Mouse (Mus musculus) CH12.LX (cell line): ENCODE results near the gene Btnl9. TPM values are rescaled to one million over a fixed set of nuclear protein-coding genes. Genes with fewer than 3 reads are reported as not detected.
A peak's percentile ranks its signal among the peaks of the same experiment; 100 is the strongest.

Experiments used
- DNase-seq: peaks from one replicate; pipeline ENCODE4 v3.0.0-alpha.2; 2013; ENCODE audit errors: extremely low read depth
- H3K27ac ChIP-seq: 2 replicates; pipeline ENCODE4 v1.5.1; 2012; ENCODE audit warnings: low read depth, mild to moderate bottlenecking, control low read depth, moderate library complexity; ENCODE audit not compliant: insufficient read depth
- H3K27me3 ChIP-seq: replicated peaks from 2 replicates; pipeline ENCODE3; 2012; ENCODE audit warnings: inconsistent platforms
- H3K36me3 ChIP-seq, 2 experiments: replicated peaks in 1 of 2; 2 replicates each; pipeline versions ENCODE3 to v1.6.1; 2012; ENCODE audit warnings: inconsistent platforms in 1 of 2, low read length in 1 of 2, mild to moderate bottlenecking in 1 of 2, mixed read lengths in 1 of 2, moderate library complexity in 1 of 2; ENCODE audit not compliant: control insufficient read depth in 1 of 2, insufficient read depth in 1 of 2
- H3K4me1 ChIP-seq, 2 experiments: 2 replicates each; pipeline ENCODE4 v1.6.1; 2012; ENCODE audit warnings: inconsistent platforms in 1 of 2, moderate library complexity in 1 of 2; ENCODE audit not compliant: insufficient read depth in 2 of 2, control insufficient read depth in 1 of 2
- H3K4me2 ChIP-seq: 2 replicates; pipeline ENCODE4 v1.6.1; 2012; ENCODE audit warnings: low read depth, mild to moderate bottlenecking, control low read depth; ENCODE audit not compliant: poor library complexity, insufficient read depth, severe bottlenecking
- H3K4me3 ChIP-seq, 3 experiments: fragments of 150-350 bp in 1 of 3; sonication (generic) in 1 of 3; replicated peaks in 1 of 3; 2 replicates each; pipeline versions ENCODE3 to v1.5.1; 2011 to 2012; ENCODE audit warnings: low read depth in 2 of 3, low read length in 2 of 3, mild to moderate bottlenecking in 2 of 3, moderate library complexity in 2 of 3, control low read depth in 1 of 3, improper control_type of control experiment in 1 of 3, inconsistent platforms in 1 of 3, mixed read lengths in 1 of 3; ENCODE audit not compliant: poor library complexity in 1 of 3
- H3K79me2 ChIP-seq: replicated peaks from 2 replicates; pipeline ENCODE4 v1.6.1; 2012; ENCODE audit warnings: mild to moderate bottlenecking, moderate library complexity; ENCODE audit not compliant: control insufficient read depth, poor library complexity, insufficient read depth, severe bottlenecking; ENCODE audit errors: extremely low read depth
- H3K9ac ChIP-seq: 2 replicates; pipeline ENCODE4 v1.6.1; 2012; ENCODE audit warnings: low read depth, mild to moderate bottlenecking, control low read depth, moderate library complexity; ENCODE audit not compliant: insufficient read depth
- H3K9me3 ChIP-seq: replicated peaks from 2 replicates; pipeline ENCODE3; 2012; ENCODE audit warnings: low read length, inconsistent platforms, mixed read lengths
- BHLHE40 ChIP-seq: IDR thresholded peaks from 2 replicates; pipeline ENCODE4 v1.6.1; 2011; ENCODE audit warnings: mild to moderate bottlenecking, low read depth, low read length, improper control_type of control experiment
- CHD1 ChIP-seq: IDR thresholded peaks from 2 replicates; pipeline ENCODE4 v1.6.1; 2012; ENCODE audit warnings: low read depth, low read length, improper control_type of control experiment, inconsistent platforms
- CHD2 ChIP-seq: IDR thresholded peaks from 2 replicates; pipeline ENCODE4 v1.6.1; 2011; ENCODE audit warnings: low read length, improper control_type of control experiment
- CTCF ChIP-seq, 2 experiments: IDR thresholded peaks in 1 of 2; conservative IDR thresholded peaks in 1 of 2; 2 replicates each; pipeline ENCODE4 v1.5.1; 2011 to 2012; ENCODE audit warnings: low read depth in 2 of 2, low read length in 2 of 2, improper control_type of control experiment in 1 of 2, inconsistent platforms in 1 of 2, mild to moderate bottlenecking in 1 of 2, moderate library complexity in 1 of 2
- ELF1 ChIP-seq: IDR thresholded peaks from 2 replicates; pipeline ENCODE4 v1.6.1; 2014; ENCODE audit warnings: low read depth, mild to moderate bottlenecking, inconsistent platforms, low read length, improper control_type of control experiment
- EP300 ChIP-seq: IDR thresholded peaks from 2 replicates; pipeline ENCODE4 v1.6.1; 2011; ENCODE audit warnings: low read length, improper control_type of control experiment
- JUN ChIP-seq: IDR thresholded peaks from 2 replicates; pipeline ENCODE4 v1.6.1; 2011; ENCODE audit warnings: low read depth, mild to moderate bottlenecking, low read length, improper control_type of control experiment, moderate library complexity; ENCODE audit not compliant: insufficient read depth
- JUND ChIP-seq: conservative IDR thresholded peaks from 2 replicates; pipeline ENCODE4 v1.6.1; 2011; ENCODE audit warnings: low read depth, low read length, improper control_type of control experiment
- MAFK ChIP-seq: IDR thresholded peaks from 2 replicates; pipeline ENCODE4 v1.6.1; 2011; ENCODE audit warnings: low read length, improper control_type of control experiment; ENCODE audit not compliant: insufficient replicate concordance
- MAZ ChIP-seq: IDR thresholded peaks from 2 replicates; pipeline ENCODE4 v1.6.1; 2012; ENCODE audit warnings: low read depth, mild to moderate bottlenecking, inconsistent platforms, low read length, improper control_type of control experiment, moderate library complexity
- MEF2A ChIP-seq: IDR thresholded peaks from 2 replicates; pipeline ENCODE4 v1.6.1; 2014; ENCODE audit warnings: low read depth, mild to moderate bottlenecking, inconsistent platforms, low read length, improper control_type of control experiment, borderline replicate concordance
- MYC ChIP-seq: IDR thresholded peaks from 2 replicates; pipeline ENCODE4 v1.6.1; 2011; ENCODE audit warnings: low read depth, mild to moderate bottlenecking, improper control_type of control experiment, low read length
- NELFE ChIP-seq: IDR thresholded peaks from 2 replicates; pipeline ENCODE4 v1.6.1; 2011; ENCODE audit warnings: low read depth, low read length, improper control_type of control experiment
- POLR2AphosphoS2 ChIP-seq: IDR thresholded peaks from 2 replicates; pipeline ENCODE4 v1.6.1; 2011; ENCODE audit warnings: low read depth, low read length, improper control_type of control experiment
- UBTF ChIP-seq: IDR thresholded peaks from 2 replicates; pipeline ENCODE4 v1.6.1; 2012; ENCODE audit warnings: low read depth, mild to moderate bottlenecking, inconsistent platforms, low read length, improper control_type of control experiment, moderate library complexity
- USF1 ChIP-seq: IDR thresholded peaks from 2 replicates; pipeline ENCODE4 v1.6.1; 2014; ENCODE audit warnings: low read depth, mild to moderate bottlenecking, inconsistent platforms, low read length, improper control_type of control experiment
- USF2 ChIP-seq: conservative IDR thresholded peaks from 2 replicates; pipeline ENCODE4 v1.6.1; 2011; ENCODE audit warnings: low read depth, low read length, improper control_type of control experiment
- ZC3H11A ChIP-seq: IDR thresholded peaks from 2 replicates; pipeline ENCODE4 v1.6.1; 2012; ENCODE audit warnings: low read depth, mild to moderate bottlenecking, inconsistent platforms, low read length, improper control_type of control experiment
- ZMIZ1 ChIP-seq: IDR thresholded peaks from 2 replicates; pipeline ENCODE4 v1.6.1; 2012; ENCODE audit warnings: low read depth, mild to moderate bottlenecking, inconsistent platforms, low read length, improper control_type of control experiment
- dilution Hi-C: fragments of 300-500 bp; cut with MboI; formaldehyde crosslinking; loops from 2 replicates; pipeline ENCODE4 v1.14.3; 2020; ENCODE audit warnings: low sequenced_read_pairs; ENCODE audit not compliant: extremely low pct_unique_long_range_greater_than_20kb, extremely low pct_ligation_motif_present
- in situ Hi-C: fragments of 300-500 bp; cut with MboI; formaldehyde crosslinking; loops from 3 replicates; pipeline ENCODE4 v1.14.3; 2019; ENCODE audit warnings: low sequenced_read_pairs, low pct_ligation_motif_present, low pct_unique_long_range_greater_than_20kb, mixed read lengths
- polyA plus RNA-seq: library from polyadenylated mRNA; unstranded; fragments of >175 nt; gene quantifications from 2 replicates; pipeline ENCODE4 v1.2.1, GENCODE M21; 2012; ENCODE audit warnings: low read depth; ENCODE audit not compliant: insufficient read length
- total RNA-seq, 2 experiments: library from RNA; depleted of rRNA; stranded (reverse); fragments of 300-350 nt in 1 of 2; fragments of >200 nt in 1 of 2; gene quantifications; 2 replicates each; pipeline ENCODE4 v1.2.3; 2012 to 2014

The Btnl9 gene
- total RNA-seq (2012; rRNA removed), result 0.17 and 0.34 TPM in 2 replicates
- total RNA-seq (2014; rRNA removed), result not detected in 2 replicates
- 0.04 and 0.20 TPM in 2 replicates for polyA plus RNA-seq

DNA sequence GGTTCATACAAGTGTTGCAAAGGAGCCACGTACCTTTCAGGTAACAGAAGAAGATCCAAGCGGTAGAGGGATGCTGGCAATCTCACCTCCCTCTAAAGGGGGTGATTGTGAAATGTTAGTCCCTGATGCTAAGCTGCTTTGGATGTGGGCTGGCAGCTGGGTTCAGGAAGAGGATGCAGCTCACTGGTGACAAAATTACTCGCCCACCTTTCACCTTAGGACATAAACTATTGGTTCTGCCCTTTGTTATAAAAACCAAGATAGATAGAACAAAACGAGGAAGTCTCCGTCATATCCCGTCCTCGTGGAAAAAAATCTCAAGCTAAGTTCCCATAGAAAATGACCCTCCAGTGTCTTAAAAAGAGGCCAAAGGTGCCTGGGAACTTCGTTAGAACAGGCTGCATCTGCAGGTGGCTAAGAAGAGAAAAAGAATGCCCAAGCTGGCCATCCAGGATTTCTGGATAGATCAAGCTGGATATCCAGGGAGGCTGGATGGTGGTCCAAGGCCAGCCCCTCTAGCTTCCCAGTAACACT is at the start of gene Btnl9:
Gene Btnl9 (minus strand): TSS at position 205 of the 534 bp plus-strand sequence.
- dilution Hi-C loops, result no loop called here
- Histone ChIP-seq H3K27ac (no peak within 1 kb of the TSS), H3K4me1 (peaks cover 0 to 6% of the 10 kb centered on the region in 2 experiments; a peak in 1 of 4 replicates), H3K36me3 (no peaks in the 10 kb centered on the region), H3K79me2 (no peaks in the 10 kb centered on the region), H3K4me2 (no peak within 1 kb of the TSS), H3K9ac (no peak within 1 kb of the TSS)
- DNase-seq, result no peak
- TF ChIP-seq CHD1, result no peak
- no peak for TF ChIP-seq POLR2AphosphoS2
- TF ChIP-seq UBTF, result no peak
- no peak for TF ChIP-seq USF1
- TF ChIP-seq MAZ, result no peak
- TF ChIP-seq ZMIZ1, result no peak
- TF ChIP-seq MYC, result no peak
- TF ChIP-seq BHLHE40, result no peak
- TF ChIP-seq CHD2, result no peak
- no peak for TF ChIP-seq MAFK
- TF ChIP-seq JUN, result no peak
- no peak for TF ChIP-seq CTCF (conservative IDR thresholded peaks at IDR 0.05 in 1 of 2, IDR thresholded peaks at IDR 0.05 in 1 of 2; ENCODE audit: low read depth in 2 of 2, low read length in 2 of 2)
- TF ChIP-seq MEF2A, result no peak
- TF ChIP-seq ELF1, result no peak
- no peak for TF ChIP-seq USF2
- TF ChIP-seq JUND, result no peak
- TF ChIP-seq NELFE, result no peak
- TF ChIP-seq, all 38 proteins: peak for 0
- Histone ChIP-seq H3K4me3 (no peak within 1 kb of the TSS), H3K27me3 (no peaks in the 10 kb centered on the region), H3K9me3 (no peaks in the 10 kb centered on the region)
- in situ Hi-C loops, result loop anchor here (25.0 kb wide), 1 partner anchor 225 kb away; the partner anchor contains the start of gene Olfr1389

DNA sequence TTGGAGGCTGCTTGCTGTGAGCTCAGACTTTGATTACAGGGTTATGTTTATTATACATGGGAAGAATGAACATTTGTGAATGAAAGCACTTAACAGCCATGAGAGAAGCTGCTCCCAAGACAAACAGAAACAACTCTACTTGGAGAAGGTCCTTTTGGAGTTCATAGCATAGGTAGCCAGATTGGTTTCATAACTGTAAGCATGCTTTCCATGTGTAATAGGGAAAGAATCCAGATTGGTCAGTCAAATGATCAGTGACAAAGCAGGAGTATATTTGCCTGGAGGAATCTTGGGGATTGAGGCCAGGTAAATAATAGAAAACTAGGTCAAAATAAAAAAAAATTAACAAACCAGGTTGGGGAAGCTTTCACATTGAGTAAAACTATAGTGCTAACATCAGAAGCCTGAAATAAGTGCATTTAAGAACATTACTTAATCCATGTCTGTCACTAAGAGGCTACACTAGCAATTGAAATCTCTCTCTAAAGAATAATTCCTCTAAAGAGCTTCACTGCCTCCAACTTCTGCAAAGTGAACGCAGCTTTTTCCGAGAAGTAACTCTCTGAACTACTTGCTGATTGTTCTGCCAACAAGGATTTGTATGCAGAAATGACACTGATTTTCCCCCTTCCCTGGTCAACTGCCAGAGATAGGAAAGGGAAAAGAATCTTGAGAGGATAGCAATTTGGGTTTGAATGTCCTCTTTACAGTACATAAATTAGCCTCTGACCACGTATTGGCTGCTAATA is 48.7 kb upstream of the Btnl9 start:
- Histone ChIP-seq H3K27me3 (no peaks in the 10 kb centered on the region), H3K27ac (no peak overlapping the region), H3K9ac (no peak overlapping the region; the same call in 1 of the 2 replicates), H3K9me3 (no peaks in the 10 kb centered on the region), H3K4me1 (peaks cover 3 to 34% of the 10 kb centered on the region in 2 experiments; a peak in 3 of 4 replicates), H3K4me2 (no peak overlapping the region), H3K79me2 (no peaks in the 10 kb centered on the region), H3K4me3 (no peak overlapping the region), H3K36me3 (no peaks in the 10 kb centered on the region)
- TF ChIP-seq EP300 (peak; percentile 70), ZC3H11A (no peak)
- dilution Hi-C loops, result no loop called here
- DNase-seq, result no peak
- in situ Hi-C loops, result no loop called here
